Mouse (Mus musculus) MEL (cell line): Measurements from ENCODE around the gene Cnot11.

Experiments
- CHD2 ChIP-seq: IDR thresholded peaks from 2 replicates; pipeline ENCODE4 v1.6.1; 2011; ENCODE audit warnings: low read length, improper control_type of control experiment
- CTCF ChIP-seq, 3 experiments: IDR thresholded peaks in 2 of 3; conservative IDR thresholded peaks in 1 of 3; 2 replicates each; pipeline ENCODE4 v1.5.1; 2011 to 2012; ENCODE audit warnings: low read length in 3 of 3, low read depth in 2 of 3, mild to moderate bottlenecking in 2 of 3, improper control_type of control experiment in 1 of 3, inconsistent platforms in 1 of 3, mixed read lengths in 1 of 3, moderate library complexity in 1 of 3; ENCODE audit not compliant: control insufficient read depth in 1 of 3, insufficient read depth in 1 of 3, poor library complexity in 1 of 3, severe bottlenecking in 1 of 3
- E2F4 ChIP-seq: IDR thresholded peaks from 2 replicates; pipeline ENCODE4 v1.6.1; 2011; ENCODE audit warnings: low read depth, low read length, improper control_type of control experiment, borderline replicate concordance
- EP300 ChIP-seq, 2 experiments: IDR thresholded peaks; 2 replicates each; pipeline ENCODE4 v1.6.1; 2011; ENCODE audit warnings: improper control_type of control experiment in 2 of 2, low read length in 2 of 2, low read depth in 1 of 2, mild to moderate bottlenecking in 1 of 2
- JUND ChIP-seq: IDR thresholded peaks from 2 replicates; pipeline ENCODE4 v1.6.1; 2011; ENCODE audit warnings: low read depth, mild to moderate bottlenecking, improper control_type of control experiment, low read length
- MAFK ChIP-seq: IDR thresholded peaks from 2 replicates; pipeline ENCODE4 v1.6.1; 2011; ENCODE audit warnings: low read depth, mild to moderate bottlenecking, low read length, improper control_type of control experiment, borderline replicate concordance
- MAX ChIP-seq: IDR thresholded peaks from 2 replicates; pipeline ENCODE4 v1.6.1; 2011; ENCODE audit warnings: low read length, improper control_type of control experiment
- MAZ ChIP-seq: IDR thresholded peaks from 2 replicates; pipeline ENCODE4 v1.6.1; 2012; ENCODE audit warnings: low read depth, mild to moderate bottlenecking, inconsistent platforms, low read length, improper control_type of control experiment
- POLR2A ChIP-seq, 2 experiments: IDR thresholded peaks; 2 replicates each; pipeline ENCODE4 v1.6.1; 2011 to 2012; ENCODE audit warnings: low read length in 2 of 2, mild to moderate bottlenecking in 2 of 2, control low read depth in 1 of 2, improper control_type of control experiment in 1 of 2, low read depth in 1 of 2, moderate library complexity in 1 of 2; ENCODE audit not compliant: control insufficient read depth in 1 of 2, insufficient read depth in 1 of 2, poor library complexity in 1 of 2
- POLR2AphosphoS2 ChIP-seq: IDR thresholded peaks from 2 replicates; pipeline ENCODE4 v1.6.1; 2011; ENCODE audit warnings: low read length, improper control_type of control experiment
- TAL1 ChIP-seq: IDR thresholded peaks from 2 replicates; pipeline ENCODE4 v1.6.1; 2012; ENCODE audit warnings: mild to moderate bottlenecking, inconsistent platforms, low read length, moderate library complexity, mixed read lengths
- TBP ChIP-seq: IDR thresholded peaks from 2 replicates; pipeline ENCODE4 v1.8.0; 2011; ENCODE audit warnings: low read depth, low read length, improper control_type of control experiment
- USF1 ChIP-seq: IDR thresholded peaks from 2 replicates; pipeline ENCODE4 v1.6.1; 2014; ENCODE audit warnings: low read depth, mild to moderate bottlenecking, inconsistent platforms, low read length, improper control_type of control experiment, moderate library complexity
- ZC3H11A ChIP-seq: IDR thresholded peaks from 2 replicates; pipeline ENCODE4 v1.6.1; 2012; ENCODE audit warnings: low read depth, mild to moderate bottlenecking, inconsistent platforms, low read length, improper control_type of control experiment

- no peak for TF ChIP-seq POLR2AphosphoS2
- no peak for TF ChIP-seq CTCF (IDR thresholded peaks at IDR 0.05 in 2 of 3, conservative IDR thresholded peaks at IDR 0.05 in 1 of 3; ENCODE audit: control insufficient read depth in 1 of 3, insufficient read depth in 1 of 3, low read depth in 2 of 3, low read length in 3 of 3, poor library complexity in 1 of 3, severe bottlenecking in 1 of 3)
- TF ChIP-seq POLR2A (IDR thresholded peaks at IDR 0.05; ENCODE audit: control insufficient read depth in 1 of 2, insufficient read depth in 1 of 2, low read depth in 1 of 2, low read length in 2 of 2, poor library complexity in 1 of 2): no peak
- no peak for TF ChIP-seq CHD2
- TF ChIP-seq EP300 (IDR thresholded peaks at IDR 0.05; ENCODE audit: low read depth in 1 of 2, low read length in 2 of 2): no peak
- TF ChIP-seq TAL1: no peak
- no peak for TF ChIP-seq JUND
- TF ChIP-seq MAX: no peak
- no peak for TF ChIP-seq USF1
- TF ChIP-seq TBP: no peak
- no peak for TF ChIP-seq E2F4
- TF ChIP-seq ZC3H11A: no peak
- TF ChIP-seq MAZ: no peak
- no peak for TF ChIP-seq MAFK
These were observed 1.9 kb downstream of the Cnot11 start for GRCm38 (mm10) chr1:39536701-39537100.
